Mouse (Mus musculus) bone marrow, adult 2 months (tissue): ENCODE data around the gene Cdk14.

Experiments used
- CTCF ChIP-seq: fragments of 200-500 bp; IDR thresholded peaks from 2 replicates; pipeline ENCODE4 v1.5.1; 2011; ENCODE audit warnings: low read length, control low read depth; ENCODE audit not compliant: control insufficient read depth, insufficient read depth
- POLR2A ChIP-seq: fragments of 200-500 bp; IDR thresholded peaks from 2 replicates; pipeline ENCODE4 v1.6.1; 2011; ENCODE audit warnings: low read depth, mild to moderate bottlenecking, control low read depth, low read length, borderline replicate concordance; ENCODE audit not compliant: control insufficient read depth

GRCm38 (mm10) chr5:5042735-5043134 is 377.4 kb downstream of the Cdk14 start:
- TF ChIP-seq POLR2A (no peak), CTCF (no peak)
